Mouse (Mus musculus) neural tube, embryonic 12.5 days (tissue): Measurements from ENCODE around the gene Colgalt2. TPM values are rescaled to one million over a fixed set of nuclear protein-coding genes. Genes with fewer than 3 reads are reported as not detected.

Source experiments
- ATAC-seq: fragments of 200-750 bp; cut with Nextera tagmentation; 2 replicates; pipeline ENCODE4 v1.8.0; 2017; ENCODE audit warnings: low read depth, mild to moderate bottlenecking, moderate TSS enrichment, moderate library complexity; ENCODE audit not compliant: low FRiP score
- H3K27ac ChIP-seq: fragments of 300-500 bp; sonication (generic); 2 replicates; pipeline ENCODE4 v1.5.1; 2016
- H3K27me3 ChIP-seq: fragments of 300-500 bp; sonication (generic); replicated peaks from 2 replicates; pipeline ENCODE4 v1.6.1; 2016; ENCODE audit warnings: mild to moderate bottlenecking
- H3K36me3 ChIP-seq: fragments of 300-500 bp; sonication (generic); 2 replicates; pipeline ENCODE4 v1.6.1; 2016; ENCODE audit warnings: mild to moderate bottlenecking
- H3K4me1 ChIP-seq: fragments of 300-500 bp; sonication (generic); 2 replicates; pipeline ENCODE4 v1.6.1; 2016
- H3K4me2 ChIP-seq: fragments of 300-500 bp; sonication (generic); replicated peaks from 2 replicates; pipeline ENCODE4 v1.6.1; 2016; ENCODE audit warnings: mild to moderate bottlenecking
- H3K4me3 ChIP-seq: fragments of 300-500 bp; sonication (generic); 2 replicates; pipeline ENCODE4 v1.5.1; 2016
- H3K9ac ChIP-seq: fragments of 300-500 bp; sonication (generic); 2 replicates; pipeline ENCODE4 v1.6.1; 2016; ENCODE audit warnings: mild to moderate bottlenecking
- H3K9me3 ChIP-seq: fragments of 300-500 bp; sonication (generic); 2 replicates; pipeline ENCODE4 v1.6.1; 2016; ENCODE audit warnings: mild to moderate bottlenecking
- WGBS: fragments of 180-500 bp; shearing (Covaris S2); methylation state at CpG from one replicate; pipeline ENCODE4 v1.1.7; 2016; 5-methylcytosine and 5-hydroxymethylcytosine counted together
- polyA plus RNA-seq: library from polyadenylated mRNA; unstranded; fragments of >200 nt; fragmentation: Nextera tagmentation; extraction: Ambion mirVana; gene quantifications from 2 replicates; pipeline ENCODE4 v1.2.1, GENCODE M21; 2016

Gene Colgalt2
- polyA plus RNA-seq, 1 experiment from 2014 or later = 3.0 TPM

DNA sequence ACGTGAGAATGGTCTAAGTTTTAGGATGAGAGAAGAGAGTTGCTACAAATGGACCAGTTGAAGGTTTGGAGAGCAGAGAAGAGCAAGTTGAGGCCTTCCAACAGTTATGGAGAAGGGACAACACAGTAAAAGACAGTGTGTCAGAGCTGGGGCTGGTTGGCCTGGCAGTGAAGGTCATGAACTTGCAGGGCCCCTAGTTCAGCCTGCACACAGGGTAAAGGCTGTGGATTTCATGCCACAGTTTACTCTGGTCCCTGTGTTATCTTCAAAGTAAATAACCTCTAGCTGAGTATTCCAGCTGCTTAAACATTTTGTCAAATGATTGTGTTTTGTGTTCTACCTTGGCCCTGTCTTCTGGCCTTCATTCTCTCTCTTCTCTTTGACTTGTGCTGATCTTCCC is 922 bp upstream of the Colgalt2 start:
- no peak overlapping the region for H3K4me3 ChIP-seq
- H3K9me3 ChIP-seq = no peaks in the 10 kb centered on the region
- no peaks in the 10 kb centered on the region for H3K36me3 ChIP-seq
- WGBS = 73% methylated on average over 1 of the region's 1 CpGs
- H3K9ac ChIP-seq = no peak overlapping the region
- no peak overlapping the region for H3K4me2 ChIP-seq
- no peak for ATAC-seq
- H3K27ac ChIP-seq = no peak overlapping the region
- H3K4me1 ChIP-seq = 0 out of 2 replicates have a peak, but pooled peaks cover 11% of the 10 kb centered on the region
- peaks cover 13% of the 10 kb centered on the region; the same call in 1 of the 2 replicates for H3K27me3 ChIP-seq

GRCm38 (mm10) chr1:152400556-152401540 is 1.2 kb downstream of the Colgalt2 start:
- no peaks in the 10 kb centered on the region for H3K36me3 ChIP-seq
- H3K4me2 ChIP-seq = peak overlapping the region; percentile 95
- peak; percentile 34; the same call in 1 of the 2 replicates for ATAC-seq

DNA sequence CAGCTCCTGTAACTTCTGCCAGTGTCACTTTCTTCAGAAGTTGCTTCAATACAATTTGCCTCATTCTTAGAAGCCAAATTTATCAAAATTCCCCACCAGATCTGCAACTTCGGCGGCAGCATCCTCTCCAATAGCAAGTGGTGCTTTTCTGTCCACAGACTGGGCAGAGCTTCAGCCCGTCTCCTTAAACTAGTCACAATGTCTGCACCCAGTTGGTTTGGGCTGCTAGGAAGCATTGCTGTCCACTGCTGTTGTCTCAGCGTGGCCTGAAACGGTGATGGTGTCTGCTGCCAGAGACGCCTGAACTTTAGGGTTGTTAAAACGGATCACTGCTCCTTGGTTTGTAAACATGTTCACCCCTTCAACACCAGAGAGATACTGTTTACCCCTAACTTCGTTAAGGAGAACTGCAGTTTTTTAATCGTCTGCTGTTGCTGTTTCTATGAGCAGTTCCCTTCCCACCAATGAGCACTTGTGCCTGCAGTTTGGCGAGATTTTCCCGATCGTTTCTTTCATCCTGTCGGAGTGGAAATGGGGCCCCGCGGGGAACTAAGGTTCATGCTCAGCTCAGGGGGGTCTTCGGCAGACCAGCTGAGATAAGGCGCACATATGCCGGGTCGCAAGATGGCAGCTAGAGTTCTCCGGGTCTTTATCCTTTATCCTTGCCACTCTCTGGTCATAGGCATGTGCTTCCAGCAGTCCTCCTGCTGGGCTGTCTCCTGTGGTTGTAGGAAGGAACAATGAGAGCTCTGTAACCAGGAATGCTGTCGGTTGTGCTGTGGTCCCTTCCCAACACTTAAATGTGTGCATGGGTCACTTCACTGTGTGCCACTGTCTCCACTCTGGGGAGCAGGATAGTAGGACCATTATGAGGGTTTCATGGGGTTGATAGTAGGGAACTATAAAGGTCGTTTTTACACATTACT is 7.7 kb downstream of the Colgalt2 start:
- Histone ChIP-seq H3K4me1 (peaks cover 4% of the 10 kb centered on the region), H3K4me3 (no peak overlapping the region), H3K27me3 (no peaks in the 10 kb centered on the region), H3K9ac (no peak overlapping the region), H3K36me3 (no peaks in the 10 kb centered on the region), H3K27ac (no peak overlapping the region), H3K4me2 (peak overlapping the region; percentile 36), H3K9me3 (peaks cover 2% of the 10 kb centered on the region; the same call in 1 of the 2 replicates)
- WGBS = 40% methylated on average over 22 of the region's 22 CpGs
- peak; percentile 41; the same call in 1 of the 2 replicates for ATAC-seq

More at GRCm38 (mm10) chr1:152400556-152401540, 1.2 kb downstream of the Colgalt2 start:
- 28% methylated on average over 14 of the region's 14 CpGs for WGBS
- no peak overlapping the region for H3K27ac ChIP-seq
- H3K4me3 ChIP-seq = peak overlapping the region; percentile 63
- H3K9ac ChIP-seq = peak overlapping the region; percentile 68; the same call in 1 of the 2 replicates
- no peaks in the 10 kb centered on the region for H3K9me3 ChIP-seq
- peaks cover 13% of the 10 kb centered on the region; the same call in 1 of the 2 replicates for H3K27me3 ChIP-seq
- 0 out of 2 replicates have a peak, but pooled peaks cover 11% of the 10 kb centered on the region for H3K4me1 ChIP-seq

- H3K9me3 ChIP-seq = peaks cover 6% of the 10 kb centered on the region; the same call in 1 of the 2 replicates
Measured at GRCm38 (mm10) chr1:152409356-152409755, 9.7 kb downstream of the Colgalt2 start.

DNA sequence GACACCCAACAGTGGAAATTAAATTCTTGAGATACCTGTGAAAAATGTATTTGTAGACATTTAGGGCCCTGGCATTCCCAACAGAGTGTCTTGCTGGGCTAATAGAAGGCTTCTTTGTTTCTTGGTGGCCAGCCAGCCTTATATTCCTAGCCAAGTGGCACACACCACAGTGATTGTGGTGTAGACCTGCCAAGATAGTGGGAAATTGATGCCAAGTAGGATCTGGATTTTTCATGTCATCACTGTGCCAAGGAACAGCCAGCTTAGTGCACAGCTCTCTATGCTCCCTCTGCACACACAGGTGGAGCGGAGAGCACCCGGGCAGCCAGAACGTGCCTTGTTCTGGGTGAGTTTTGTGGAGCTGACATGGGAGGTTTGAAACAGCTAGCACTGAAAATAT is 11.0 kb downstream of the Colgalt2 start:
- 92% methylated on average over 3 of the region's 3 CpGs for WGBS

More at GRCm38 (mm10) chr1:152409356-152409755, 9.7 kb downstream of the Colgalt2 start:
- no peak overlapping the region for H3K27ac ChIP-seq
- no peak overlapping the region for H3K4me3 ChIP-seq
- WGBS = 87% methylated on average over 4 of the region's 4 CpGs
- H3K4me1 ChIP-seq = peaks cover 4% of the 10 kb centered on the region
- no peak for ATAC-seq
- H3K4me2 ChIP-seq = no peak overlapping the region
- no peaks in the 10 kb centered on the region for H3K27me3 ChIP-seq
- H3K36me3 ChIP-seq = no peaks in the 10 kb centered on the region
- no peak overlapping the region for H3K9ac ChIP-seq

DNA sequence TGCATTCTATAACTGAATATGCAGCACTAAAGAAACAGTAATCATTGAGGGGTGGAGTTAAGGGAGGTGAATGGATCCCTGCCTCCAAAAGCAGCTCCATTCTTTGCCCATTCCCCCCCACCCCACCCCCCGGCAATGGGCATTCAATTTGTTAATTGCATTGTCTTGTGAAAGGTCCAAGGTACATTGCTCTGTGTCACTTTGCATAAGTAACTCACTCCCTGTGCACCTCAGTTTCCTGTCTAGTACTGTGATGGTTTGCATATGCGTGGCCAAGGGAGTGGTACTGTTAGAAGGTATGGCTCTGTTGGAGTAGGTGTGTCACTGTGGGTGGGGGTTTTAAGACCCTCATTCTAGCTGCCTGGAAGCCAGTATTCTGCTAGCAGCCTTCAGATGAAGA is 13.5 kb downstream of the Colgalt2 start:
- Histone ChIP-seq H3K9ac (no peak overlapping the region), H3K4me3 (no peak overlapping the region), H3K36me3 (no peaks in the 10 kb centered on the region), H3K27me3 (no peaks in the 10 kb centered on the region), H3K4me2 (no peak overlapping the region), H3K27ac (no peak overlapping the region), H3K4me1 (no peaks in the 10 kb centered on the region; the same call in 1 of the 2 replicates), H3K9me3 (peaks cover 6% of the 10 kb centered on the region; the same call in 1 of the 2 replicates)
- WGBS = 97% methylated on average over 2 of the region's 2 CpGs
- no peak for ATAC-seq

More for the DNA sequence above, 11.0 kb downstream of the Colgalt2 start:
- no peak for ATAC-seq
- Histone ChIP-seq H3K27ac (no peak overlapping the region), H3K9me3 (peaks cover 6% of the 10 kb centered on the region; the same call in 1 of the 2 replicates), H3K27me3 (no peaks in the 10 kb centered on the region), H3K4me3 (no peak overlapping the region), H3K9ac (no peak overlapping the region), H3K4me2 (no peak overlapping the region), H3K36me3 (no peaks in the 10 kb centered on the region), H3K4me1 (peaks cover 4% of the 10 kb centered on the region)

- H3K27me3 ChIP-seq = no peaks in the 10 kb centered on the region
- H3K36me3 ChIP-seq = no peaks in the 10 kb centered on the region
- WGBS = 88% methylated on average over 1 of the region's 1 CpGs
- H3K9me3 ChIP-seq = peaks cover 6% of the 10 kb centered on the region; the same call in 1 of the 2 replicates
- no peaks in the 10 kb centered on the region; the same call in 1 of the 2 replicates for H3K4me1 ChIP-seq
- H3K27ac ChIP-seq = no peak overlapping the region
- H3K4me3 ChIP-seq = no peak overlapping the region
- ATAC-seq = no peak
- H3K9ac ChIP-seq = no peak overlapping the region
- H3K4me2 ChIP-seq = no peak overlapping the region
Measured at GRCm38 (mm10) chr1:152413961-152414360, 14.3 kb downstream of the Colgalt2 start.

DNA sequence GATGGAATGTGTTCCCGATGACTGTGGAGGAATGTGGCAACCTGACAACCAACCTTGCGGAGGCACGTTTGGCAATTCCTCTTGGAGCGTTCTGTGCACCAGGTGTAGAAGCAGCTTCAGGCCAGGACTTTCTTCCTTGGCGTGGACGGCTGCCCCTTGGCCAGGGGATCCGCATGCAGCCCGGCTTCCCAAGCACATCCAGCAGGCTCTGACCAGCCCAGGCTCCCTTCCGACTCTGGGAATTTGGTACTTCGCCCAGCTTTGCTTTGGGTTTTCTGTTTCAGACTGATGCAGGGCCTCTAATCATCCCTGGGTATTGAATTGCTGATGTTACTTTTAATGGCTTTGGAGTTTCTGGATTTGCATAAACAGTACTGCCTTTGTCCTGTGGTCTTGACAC is 14.8 kb downstream of the Colgalt2 start:
- 79% methylated on average over 10 of the region's 10 CpGs for WGBS
- H3K9me3 ChIP-seq = peaks cover 6% of the 10 kb centered on the region; the same call in 1 of the 2 replicates
- no peak for ATAC-seq

GRCm38 (mm10) chr1:152416306-152416904 is 16.8 kb downstream of the Colgalt2 start:
- no peak overlapping the region for H3K9ac ChIP-seq
- WGBS = 83% methylated on average over 13 of the region's 13 CpGs
- no peak overlapping the region for H3K27ac ChIP-seq
- no peak for ATAC-seq
- no peak overlapping the region for H3K4me2 ChIP-seq
- no peaks in the 10 kb centered on the region for H3K36me3 ChIP-seq
- peaks cover 6% of the 10 kb centered on the region; the same call in 1 of the 2 replicates for H3K9me3 ChIP-seq
- H3K4me3 ChIP-seq = no peak overlapping the region
- no peaks in the 10 kb centered on the region for H3K27me3 ChIP-seq
- no peaks in the 10 kb centered on the region; the same call in 1 of the 2 replicates for H3K4me1 ChIP-seq

More for the DNA sequence above, 14.8 kb downstream of the Colgalt2 start:
- no peak overlapping the region for H3K4me2 ChIP-seq
- no peak overlapping the region for H3K4me3 ChIP-seq
- H3K27me3 ChIP-seq = no peaks in the 10 kb centered on the region
- no peaks in the 10 kb centered on the region for H3K36me3 ChIP-seq
- no peak overlapping the region for H3K9ac ChIP-seq
- no peaks in the 10 kb centered on the region; the same call in 1 of the 2 replicates for H3K4me1 ChIP-seq
- no peak overlapping the region for H3K27ac ChIP-seq

DNA sequence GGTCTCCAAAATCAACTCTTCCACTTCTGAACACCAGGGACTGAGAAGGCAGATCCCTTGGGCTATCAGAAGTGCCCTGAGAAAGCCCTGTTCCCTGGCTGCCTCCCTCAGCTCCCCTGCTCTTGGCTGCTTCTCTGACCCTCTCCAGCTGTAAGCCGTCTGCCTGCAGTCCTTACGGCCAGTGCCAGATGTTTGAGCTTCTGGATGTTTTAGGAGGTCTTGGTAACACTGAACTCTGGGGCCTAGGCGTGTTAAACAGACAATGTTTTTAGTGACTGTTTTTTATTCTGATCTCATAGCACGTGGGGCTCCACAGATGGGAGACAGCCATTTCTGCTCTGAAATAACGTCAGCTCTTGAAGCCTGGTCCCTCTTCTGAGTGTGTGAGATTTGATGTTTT is 18.0 kb downstream of the Colgalt2 start:
- no peak overlapping the region for H3K4me3 ChIP-seq
- no peak overlapping the region for H3K4me2 ChIP-seq
- H3K36me3 ChIP-seq = no peaks in the 10 kb centered on the region
- no peak overlapping the region for H3K27ac ChIP-seq
- H3K4me1 ChIP-seq = no peaks in the 10 kb centered on the region; the same call in 1 of the 2 replicates
- 0 out of 2 replicates have a peak, but pooled peaks cover under 1% of the 10 kb centered on the region for H3K9me3 ChIP-seq
- no peak overlapping the region for H3K9ac ChIP-seq
- 29% methylated on average over 5 of the region's 5 CpGs for WGBS
- no peak for ATAC-seq
- H3K27me3 ChIP-seq = no peaks in the 10 kb centered on the region

DNA sequence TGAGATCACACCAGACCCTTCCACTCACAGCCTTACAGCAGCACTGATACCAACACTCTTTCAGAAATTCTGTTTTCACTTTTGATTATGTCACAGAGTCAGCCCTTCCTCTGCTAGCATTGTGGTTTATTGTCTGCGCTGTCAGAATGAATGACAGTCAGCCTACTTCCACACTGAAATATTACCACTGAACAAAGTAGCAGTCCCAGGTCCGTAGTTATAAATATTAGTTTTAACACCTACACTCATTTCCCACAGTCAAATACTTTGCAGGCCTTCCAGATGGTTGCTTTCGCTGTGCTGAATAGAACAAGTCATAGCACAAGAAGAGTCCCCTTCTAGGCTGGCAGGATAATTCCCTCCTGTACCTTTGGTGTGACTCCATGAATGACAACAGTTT is 22.7 kb downstream of the Colgalt2 start:
- H3K9me3 ChIP-seq = no peaks in the 10 kb centered on the region
- no peak overlapping the region for H3K4me2 ChIP-seq
- WGBS = 82% methylated on average over 3 of the region's 3 CpGs
- no peak overlapping the region for H3K27ac ChIP-seq
- peaks cover 2% of the 10 kb centered on the region; the same call in 1 of the 2 replicates for H3K4me1 ChIP-seq
- H3K9ac ChIP-seq = no peak overlapping the region
- no peaks in the 10 kb centered on the region for H3K27me3 ChIP-seq
- ATAC-seq = no peak
- no peaks in the 10 kb centered on the region for H3K36me3 ChIP-seq
- H3K4me3 ChIP-seq = no peak overlapping the region
